Mouse (Mus musculus) splenic B cell, adult 2 months (primary cell): Measurements from ENCODE around the gene Mogat1.
A peak's percentile ranks its signal among the peaks of the same experiment; 100 is the strongest.
"Not testable (repeated sequence)": the region's sequence is repeated elsewhere in the genome, so short reads cannot be mapped to it uniquely, and the experiment has no call there.

Source experiments
- DNase-seq: peaks from one replicate; pipeline ENCODE4 v3.0.0-alpha.2; 2011; ENCODE audit warnings: low read depth, low spot score
- H3K27me3 ChIP-seq: 2 replicates; pipeline ENCODE4 v1.6.1; 2012; ENCODE audit warnings: mild to moderate bottlenecking, low read length, moderate library complexity, mixed read lengths; ENCODE audit not compliant: control insufficient read depth, poor library complexity, insufficient read depth, severe bottlenecking
- H3K36me3 ChIP-seq: 2 replicates; pipeline ENCODE4 v1.6.1; 2012; ENCODE audit warnings: mild to moderate bottlenecking, low read length, moderate library complexity, mixed read lengths; ENCODE audit not compliant: control insufficient read depth, poor library complexity, insufficient read depth, severe bottlenecking

Gene Mogat1

DNA sequence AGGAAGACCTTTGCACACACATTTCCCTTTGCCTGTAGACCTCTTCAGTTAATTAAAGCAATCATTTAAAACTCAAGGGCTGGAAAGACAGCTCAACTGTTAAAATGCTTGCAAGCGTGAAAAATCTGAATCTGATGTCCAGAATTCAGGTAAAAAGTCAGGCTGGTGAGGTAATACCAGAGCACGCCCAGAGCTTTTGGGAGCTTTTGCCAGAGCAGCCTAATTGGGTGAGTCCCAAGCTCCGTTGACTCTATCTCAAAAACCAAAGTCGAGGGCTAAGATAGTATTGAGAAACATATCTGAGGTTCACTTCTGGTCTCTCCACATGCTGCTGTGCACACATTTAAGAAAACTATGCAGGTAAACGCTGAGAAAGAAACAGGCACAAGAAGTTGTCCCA is at the start of gene Mogat1:
Mogat1 (plus strand) TSS at position 130 of the 400 bp plus-strand sequence.
- H3K36me3 ChIP-seq: no peaks in the 10 kb centered on the region
- no peak for DNase-seq
- H3K27me3 ChIP-seq: no peaks in the 10 kb centered on the region

DNA sequence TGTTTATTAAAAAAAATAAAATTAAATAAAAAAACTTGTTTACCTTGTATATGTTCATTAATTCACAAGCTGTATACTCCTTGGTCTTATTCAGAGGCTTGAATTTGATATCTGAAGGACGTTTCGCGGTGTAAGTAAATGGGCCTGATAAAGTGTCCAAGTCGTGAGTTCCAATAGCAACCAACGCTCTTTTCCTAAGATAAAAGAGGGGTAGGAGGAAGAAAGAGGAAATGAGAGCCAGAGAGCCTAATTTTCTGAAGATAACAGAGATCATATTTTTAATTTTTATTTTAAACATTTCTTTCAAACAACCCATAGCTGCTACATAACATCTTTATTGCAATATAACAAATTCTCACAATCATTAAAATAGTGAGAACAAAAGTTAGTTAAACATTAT is 38.4 kb upstream of the Mogat1 start:
- no peak for DNase-seq
- H3K36me3 ChIP-seq: peaks cover 22% of the 10 kb centered on the region
- no peaks in the 10 kb centered on the region for H3K27me3 ChIP-seq

DNA sequence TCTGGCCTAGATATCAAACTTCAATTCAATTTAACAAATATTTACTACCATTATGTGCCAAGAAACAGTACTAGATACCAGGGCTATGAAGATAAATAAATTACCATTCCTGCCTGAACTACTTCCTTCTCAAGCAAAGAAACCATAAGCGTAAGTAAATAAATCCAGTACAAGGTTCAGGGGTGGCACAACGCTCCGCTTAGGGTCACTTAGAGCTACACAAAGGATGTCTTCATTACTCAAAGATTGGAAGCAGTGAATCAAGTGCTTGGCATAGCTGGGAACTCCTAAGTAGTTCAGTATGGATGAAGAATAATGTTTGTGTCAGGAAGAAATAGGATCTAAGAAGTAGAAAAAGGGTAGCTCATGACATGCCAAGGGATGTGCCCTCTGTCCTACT is 27.4 kb upstream of the Mogat1 start:
- no peak for DNase-seq
- Histone ChIP-seq H3K27me3 (no peaks in the 10 kb centered on the region), H3K36me3 (peaks cover 10% of the 10 kb centered on the region)

DNA sequence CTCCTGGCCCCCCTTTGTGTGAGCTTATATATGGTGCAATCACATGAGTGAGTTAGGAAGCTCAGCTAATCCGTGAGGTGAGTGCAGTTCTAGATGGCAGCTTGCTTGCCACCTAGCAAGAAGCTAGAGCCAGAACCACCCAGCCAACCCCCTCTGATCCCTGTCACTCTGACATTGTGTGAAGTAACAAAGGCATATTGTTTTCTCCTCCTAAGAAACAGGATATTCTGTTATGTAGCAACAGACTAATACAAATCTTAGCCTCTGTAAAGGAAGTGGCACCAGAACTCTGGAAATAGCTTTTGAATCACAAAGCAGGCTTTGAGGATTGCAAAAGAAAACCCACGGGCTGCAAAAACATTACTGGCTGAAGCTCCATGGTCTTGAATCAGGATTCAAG is 26.4 kb upstream of the Mogat1 start:
- H3K36me3 ChIP-seq: peaks cover 9% of the 10 kb centered on the region
- no peaks in the 10 kb centered on the region for H3K27me3 ChIP-seq
- no peak for DNase-seq

DNA sequence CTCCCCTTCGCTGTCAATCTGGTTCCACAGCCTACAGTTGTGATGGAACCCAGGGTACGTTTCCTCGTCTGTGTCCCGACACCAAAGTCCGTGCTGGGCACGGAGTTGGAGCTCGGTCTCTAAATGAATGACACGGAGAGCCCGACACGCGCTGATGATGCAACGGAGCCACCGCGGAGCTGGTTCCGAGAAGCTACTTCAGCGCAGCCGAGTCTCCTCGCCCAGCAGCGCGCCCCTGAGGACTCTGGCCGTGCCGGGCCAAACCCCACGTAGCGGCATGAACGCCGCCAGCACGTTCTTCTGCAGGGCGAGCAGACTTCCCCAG is 22.4 kb upstream of the Mogat1 start:
- H3K27me3 ChIP-seq: no peaks in the 10 kb centered on the region
- 0 out of 2 replicates have a peak, but pooled peaks cover 2% of the 10 kb centered on the region for H3K36me3 ChIP-seq
- no peak for DNase-seq

GRCm38 (mm10) chr1:78488752-78489492 is 21.9 kb upstream of the Mogat1 start, which contains the start of gene Farsb:
TSS of gene Farsb (minus strand) at chr1:78488897.
- H3K27me3 ChIP-seq: no peaks in the 10 kb centered on the region
- DNase-seq: peak; percentile 93
- H3K36me3 ChIP-seq: 0 out of 2 replicates have a peak, but pooled peaks cover 2% of the 10 kb centered on the region

DNA sequence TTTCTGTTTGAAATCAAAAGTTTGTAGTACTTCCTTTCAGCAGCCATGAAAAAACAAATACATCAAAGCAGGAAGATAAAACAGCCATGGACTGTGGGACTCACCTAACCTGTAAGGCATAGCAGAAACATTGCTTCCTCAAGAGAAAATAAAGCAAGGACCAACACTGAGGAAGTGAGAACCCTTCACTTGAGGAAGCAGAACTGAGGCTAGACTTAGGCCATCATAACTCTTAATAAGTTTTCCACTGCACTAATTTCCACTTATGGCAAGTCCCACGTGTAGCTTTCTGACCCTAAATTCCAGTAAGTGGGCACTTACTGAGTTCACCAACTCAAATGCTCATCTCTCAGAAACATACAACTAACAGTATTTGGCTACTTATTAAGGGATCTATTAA is 20.6 kb upstream of the Mogat1 start:
- Histone ChIP-seq H3K36me3 (0 out of 2 replicates have a peak, but pooled peaks cover 2% of the 10 kb centered on the region), H3K27me3 (no peaks in the 10 kb centered on the region)
- DNase-seq: peak; percentile 68

GRCm38 (mm10) chr1:78501036-78501435 is 9.8 kb upstream of the Mogat1 start:
- Histone ChIP-seq H3K36me3 (no peaks in the 10 kb centered on the region), H3K27me3 (no peaks in the 10 kb centered on the region)
- DNase-seq: no peak

GRCm38 (mm10) chr1:78501856-78502255 is 8.9 kb upstream of the Mogat1 start:
- not testable (repeated sequence) for DNase-seq, H3K36me3 ChIP-seq, H3K27me3 ChIP-seq

DNA sequence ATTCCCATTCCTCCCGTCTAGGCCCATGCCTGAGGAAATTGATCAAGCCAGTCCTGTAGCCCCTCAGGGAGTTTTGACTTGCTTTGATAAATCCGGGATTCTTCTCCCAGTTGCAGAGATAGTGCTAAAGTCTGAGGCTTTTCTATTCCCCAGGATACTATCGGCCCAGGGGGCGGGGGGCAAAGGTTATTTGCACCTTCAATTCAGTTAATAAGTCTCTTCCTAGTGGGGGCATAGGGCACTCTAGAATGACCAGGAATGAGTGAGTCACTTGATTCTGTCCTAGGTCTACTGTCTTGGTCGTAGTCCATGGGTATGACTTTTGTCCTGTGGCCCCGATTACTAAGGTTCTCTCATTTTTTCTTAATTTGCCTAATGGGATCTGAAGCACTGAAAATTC is 8.3 kb upstream of the Mogat1 start:
- no peak for DNase-seq
- Histone ChIP-seq H3K27me3 (no peaks in the 10 kb centered on the region), H3K36me3 (no peaks in the 10 kb centered on the region)

- H3K27me3 ChIP-seq: no peaks in the 10 kb centered on the region
- H3K36me3 ChIP-seq: no peaks in the 10 kb centered on the region
- DNase-seq: no peak
Observed at GRCm38 (mm10) chr1:78507137-78507536, 3.7 kb upstream of the Mogat1 start.

DNA sequence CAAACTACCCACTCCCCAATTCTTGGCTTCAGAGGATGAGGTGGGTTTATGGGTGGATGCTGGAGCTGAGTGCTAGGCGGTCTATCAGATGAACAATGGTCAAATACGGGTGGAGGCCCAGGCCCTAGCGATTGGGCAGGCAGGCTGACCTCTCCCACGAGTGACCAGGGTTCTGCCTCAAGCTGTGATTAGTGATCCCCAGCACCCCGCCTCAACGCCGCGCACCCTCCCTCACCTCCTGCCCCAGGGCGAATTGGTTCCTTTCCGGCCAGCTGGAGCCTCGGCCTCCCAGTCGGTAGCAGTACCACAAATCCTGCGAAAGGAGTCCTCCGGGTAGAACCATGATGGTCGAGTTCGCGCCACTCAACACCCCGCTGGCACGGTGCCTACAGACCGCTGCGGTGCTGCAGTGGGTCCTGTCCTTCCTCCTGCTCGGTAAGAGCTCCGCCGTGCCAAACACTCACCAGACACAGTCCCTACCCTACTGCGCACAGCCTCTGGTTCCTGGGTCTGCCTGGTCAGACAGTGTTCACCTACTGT is 900 bp downstream of the Mogat1 start, which contains the start of gene BC035947:
BC035947 (minus strand) TSS at position 538 of the 540 bp plus-strand sequence.
- Histone ChIP-seq H3K36me3 (no peaks in the 10 kb centered on the region), H3K27me3 (no peaks in the 10 kb centered on the region)
- DNase-seq: no peak

DNA sequence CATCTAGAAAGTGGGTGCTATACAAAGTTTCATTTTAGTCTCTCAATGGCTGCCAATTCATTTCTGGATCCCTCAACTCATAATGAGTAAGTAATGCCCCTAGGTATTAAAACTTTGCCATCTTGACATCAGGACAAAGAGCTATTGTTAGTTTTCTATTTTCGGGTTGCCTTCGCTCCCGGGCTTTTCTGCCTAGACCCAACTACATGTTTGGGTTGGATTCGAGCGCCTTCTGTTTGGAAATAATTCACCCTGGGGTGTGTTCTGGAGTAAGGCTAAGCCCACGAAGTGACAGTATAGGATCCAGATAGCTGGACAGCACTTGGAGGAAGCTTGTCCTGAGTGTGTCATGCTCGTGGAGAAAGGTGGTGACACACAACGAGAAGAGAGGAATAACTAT is 2.0 kb downstream of the Mogat1 start:
- no peak for DNase-seq
- Histone ChIP-seq H3K27me3 (no peaks in the 10 kb centered on the region), H3K36me3 (no peaks in the 10 kb centered on the region)

GRCm38 (mm10) chr1:78518907-78519306 is 8.1 kb downstream of the Mogat1 start:
- no peaks in the 10 kb centered on the region; the same call in 1 of the 2 replicates for H3K27me3 ChIP-seq
- DNase-seq: no peak
- no peaks in the 10 kb centered on the region for H3K36me3 ChIP-seq

- Histone ChIP-seq H3K27me3 (no peaks in the 10 kb centered on the region; the same call in 1 of the 2 replicates), H3K36me3 (no peaks in the 10 kb centered on the region)
- DNase-seq: peak; percentile 80
Observed at GRCm38 (mm10) chr1:78525189-78525886, 14.5 kb downstream of the Mogat1 start.
